Mouse (Mus musculus): Measurements from ENCODE around the gene Dph5.
"Not testable (repeated sequence)": the region's sequence is repeated elsewhere in the genome, so short reads cannot be mapped to it uniquely, and the experiment has no call there.

Gene Dph5

GRCm38 (mm10) chr3:115887427-115888309 is at the start of gene Dph5:
Gene Dph5 (plus strand): TSS chr3:115887837.
- peak; percentile 86 for DNase-seq (ENCODE audit: low spot score)

DNA sequence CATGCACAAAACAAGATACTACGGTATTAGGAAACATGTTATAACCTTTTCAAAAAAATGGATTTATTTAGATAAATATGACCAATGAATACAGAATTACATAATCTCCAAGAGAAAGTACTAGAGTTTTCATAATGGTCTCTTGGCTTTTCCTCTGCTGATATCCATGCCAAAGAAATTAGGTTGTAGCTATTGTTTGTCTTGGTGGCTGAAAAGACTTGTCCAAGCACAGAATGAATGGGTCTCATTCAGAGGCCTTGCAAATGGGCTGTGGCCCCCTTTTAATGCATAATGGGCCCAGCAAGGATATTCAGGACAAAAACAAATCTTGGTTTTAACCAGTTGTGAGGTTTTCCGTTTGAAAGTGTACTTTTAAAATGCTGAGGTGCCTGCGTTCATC is 43.1 kb upstream of the Dph5 start:
- no peak for DNase-seq (ENCODE audit: low spot score)

- no peak for DNase-seq (ENCODE audit: low spot score)
These were observed 42.5 kb upstream of the Dph5 start for GRCm38 (mm10) chr3:115845032-115845618.

DNA sequence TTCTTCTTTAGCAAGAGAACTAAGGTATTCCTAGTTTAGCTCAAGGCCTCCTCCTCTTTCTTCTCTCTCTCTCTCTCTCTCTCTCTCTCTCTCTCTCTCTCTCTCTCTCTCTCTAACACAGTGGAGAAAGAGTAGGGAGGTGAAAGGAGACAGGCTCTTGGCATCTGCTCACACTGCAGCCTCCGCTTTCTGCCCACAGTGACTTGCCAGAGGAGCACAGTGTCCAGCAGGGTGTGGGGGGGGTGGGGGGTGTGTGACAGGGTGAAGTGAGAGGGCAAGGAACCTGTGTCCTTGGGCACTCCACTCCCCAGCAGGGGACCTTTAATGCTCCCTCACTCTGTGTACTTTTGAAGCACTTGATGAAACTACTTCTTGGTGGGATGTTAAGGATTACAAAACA is 41.9 kb upstream of the Dph5 start:
- no peak for DNase-seq (ENCODE audit: low spot score)

GRCm38 (mm10) chr3:115846153-115846552 is 41.5 kb upstream of the Dph5 start:
- no peak for DNase-seq (ENCODE audit: low spot score)

GRCm38 (mm10) chr3:115848686-115849480 is 38.8 kb upstream of the Dph5 start:
- DNase-seq (ENCODE audit: low spot score) = no peak

- no peak for DNase-seq (ENCODE audit: low spot score)
These were observed 36.7 kb upstream of the Dph5 start for GRCm38 (mm10) chr3:115850946-115851345.

DNA sequence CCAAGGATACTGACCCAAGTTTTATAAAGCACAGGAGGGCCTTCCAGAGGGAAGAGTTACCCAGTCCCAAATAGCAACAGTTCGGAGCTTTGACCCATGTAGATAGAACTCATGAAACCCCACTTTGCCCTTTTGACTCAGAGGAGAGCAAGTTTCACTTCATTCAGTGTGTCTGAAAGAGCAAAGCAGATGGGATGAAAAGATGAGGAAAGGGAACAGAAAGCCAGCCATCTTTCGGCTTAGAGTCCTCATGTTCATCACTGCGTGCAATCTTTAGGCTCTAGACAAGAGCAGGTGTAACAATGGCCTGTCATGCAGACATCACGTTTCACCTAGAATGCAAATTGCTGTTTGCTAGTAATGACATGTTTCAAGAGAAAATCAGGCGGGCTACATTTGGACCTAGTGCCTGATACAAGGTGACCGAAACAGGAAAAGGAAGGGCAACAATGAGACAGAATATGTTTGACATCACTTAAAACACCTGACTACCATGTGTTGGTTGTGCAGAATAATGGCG is 32.9 kb upstream of the Dph5 start:
- no peak for DNase-seq (ENCODE audit: low spot score)

- DNase-seq (ENCODE audit: low spot score) = no peak
These were observed 32.1 kb upstream of the Dph5 start for GRCm38 (mm10) chr3:115855576-115855975.

DNA sequence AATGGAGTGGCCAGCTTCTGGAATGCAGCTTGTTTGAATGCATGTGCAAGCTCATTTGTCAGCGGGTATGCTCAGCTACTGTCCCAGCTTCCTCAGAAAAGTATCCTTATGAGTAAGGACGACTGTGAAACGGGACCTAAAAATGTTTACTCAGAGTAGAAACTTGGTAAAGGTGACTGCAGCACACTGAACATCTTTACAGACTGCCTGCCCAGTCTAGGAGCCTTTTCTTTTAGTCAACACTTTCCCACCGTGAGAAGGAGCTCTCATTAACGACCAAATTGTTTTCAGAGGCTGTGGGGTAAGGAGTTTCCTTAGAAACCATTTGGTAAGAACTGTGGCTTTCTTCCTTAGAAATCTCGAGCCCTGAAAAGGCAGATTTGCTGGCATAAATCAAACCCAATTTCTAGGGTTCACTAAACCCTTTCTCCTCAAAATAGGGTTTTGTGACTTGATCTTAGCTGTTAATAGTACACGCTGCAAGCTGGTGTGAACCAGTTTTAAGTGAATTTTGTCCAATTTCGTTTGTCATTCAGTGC is 31.1 kb upstream of the Dph5 start:
- no peak for DNase-seq (ENCODE audit: low spot score)

DNA sequence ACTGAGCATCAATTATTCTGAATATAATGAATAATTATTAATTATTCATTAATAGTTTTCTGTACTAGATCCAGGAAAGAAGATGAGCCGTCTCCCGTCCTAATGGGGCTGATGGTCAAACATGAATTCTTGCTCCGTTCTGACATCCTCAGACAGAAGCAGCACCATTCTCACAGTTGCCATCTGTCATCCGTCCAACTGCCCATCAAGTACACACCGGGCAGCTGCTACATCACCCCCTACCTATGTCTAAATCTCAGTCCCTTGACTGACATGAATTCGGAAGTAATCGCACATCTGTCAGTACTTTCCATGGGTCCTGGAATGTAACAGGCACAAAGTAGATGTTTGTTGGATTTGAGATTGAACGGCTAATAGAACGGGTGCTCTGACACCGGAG is 30.2 kb upstream of the Dph5 start:
- DNase-seq (ENCODE audit: low spot score) = no peak

GRCm38 (mm10) chr3:115858822-115859221 is 28.8 kb upstream of the Dph5 start:
- DNase-seq (ENCODE audit: low spot score) = no peak

DNA sequence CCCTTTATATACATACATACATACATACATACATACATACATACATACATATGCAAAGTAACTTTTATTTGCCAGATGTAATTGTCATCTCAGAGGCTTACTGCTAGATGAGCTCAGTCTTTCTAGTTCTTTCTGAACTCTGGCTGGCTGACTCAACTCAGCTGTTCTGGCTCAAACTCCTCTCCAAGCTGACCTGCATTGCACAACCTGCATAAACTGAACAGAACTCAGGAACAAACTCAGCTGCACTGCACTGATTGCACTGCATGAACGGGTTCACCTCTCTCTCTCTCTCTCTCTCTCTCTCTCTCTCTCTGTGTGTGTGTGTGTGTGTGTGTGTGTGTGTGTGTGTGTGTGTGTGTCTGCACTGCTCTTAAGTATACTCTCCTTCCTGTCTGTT is 26.9 kb upstream of the Dph5 start:
- not testable (repeated sequence) for DNase-seq (ENCODE audit: low spot score)

DNA sequence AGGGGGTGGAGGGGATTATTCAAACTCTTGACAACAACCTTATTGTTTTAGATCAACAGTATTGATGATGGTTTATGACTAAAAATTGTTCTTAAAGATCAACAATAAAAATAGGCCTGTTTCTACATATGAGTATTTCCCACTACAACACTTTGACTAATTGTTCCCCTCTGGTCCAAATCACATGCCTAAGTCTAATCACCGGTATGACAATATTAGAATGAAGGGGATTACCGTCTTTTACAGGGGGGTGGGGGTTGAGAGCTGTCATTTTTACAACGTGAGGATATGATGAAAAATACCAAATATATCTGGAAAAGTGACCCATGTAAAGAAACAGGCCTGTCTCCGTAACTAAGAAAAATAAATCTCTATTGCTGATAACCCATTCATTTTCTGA is 24.1 kb upstream of the Dph5 start:
- no peak for DNase-seq (ENCODE audit: low spot score)

DNA sequence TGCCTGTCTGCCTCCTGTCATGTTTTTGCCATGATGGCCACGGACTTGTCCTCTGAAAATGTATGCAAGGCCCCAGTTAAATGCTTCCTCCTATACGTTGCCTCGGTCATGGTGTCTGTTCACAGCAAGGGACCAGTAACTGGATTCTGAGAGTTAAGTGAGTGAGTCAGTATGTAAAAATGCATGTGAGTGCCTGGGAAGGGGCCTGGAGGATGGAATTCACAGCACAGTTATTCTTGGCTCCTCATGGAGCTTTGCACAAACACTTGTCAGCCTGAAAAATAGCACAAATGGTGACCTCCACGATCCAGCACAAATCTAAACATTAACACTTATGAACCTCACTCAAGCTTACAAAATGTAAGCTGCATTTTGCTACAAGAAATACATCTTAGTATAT is 20.5 kb upstream of the Dph5 start:
- no peak for DNase-seq (ENCODE audit: low spot score)

- no peak for DNase-seq (ENCODE audit: low spot score)
These were observed 19.7 kb upstream of the Dph5 start for GRCm38 (mm10) chr3:115867901-115868300.

- DNase-seq (ENCODE audit: low spot score) = no peak
These were observed 18.3 kb upstream of the Dph5 start for GRCm38 (mm10) chr3:115869360-115869759.

- no peak for DNase-seq (ENCODE audit: low spot score)
These were observed 12.1 kb upstream of the Dph5 start for GRCm38 (mm10) chr3:115875551-115875950.

DNA sequence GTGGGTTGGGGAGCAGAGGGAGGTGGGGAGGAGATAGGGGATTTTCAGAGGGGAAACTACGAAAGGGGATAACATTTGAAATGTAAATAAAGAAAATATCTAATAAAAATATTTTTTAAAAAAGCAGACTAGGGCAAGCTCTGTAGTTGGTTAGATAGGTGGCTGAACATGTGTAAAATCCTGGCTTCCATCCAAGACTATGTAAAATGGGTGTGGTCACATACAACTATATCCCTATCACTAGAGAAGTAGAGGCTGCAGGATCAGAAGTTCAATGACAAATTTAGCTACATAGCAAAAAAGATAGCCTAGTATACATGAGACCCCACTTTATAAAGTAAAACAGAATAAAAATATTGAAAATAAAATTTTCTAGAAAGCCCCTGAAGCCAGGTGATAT is 10.5 kb upstream of the Dph5 start:
- DNase-seq (ENCODE audit: low spot score) = no peak

DNA sequence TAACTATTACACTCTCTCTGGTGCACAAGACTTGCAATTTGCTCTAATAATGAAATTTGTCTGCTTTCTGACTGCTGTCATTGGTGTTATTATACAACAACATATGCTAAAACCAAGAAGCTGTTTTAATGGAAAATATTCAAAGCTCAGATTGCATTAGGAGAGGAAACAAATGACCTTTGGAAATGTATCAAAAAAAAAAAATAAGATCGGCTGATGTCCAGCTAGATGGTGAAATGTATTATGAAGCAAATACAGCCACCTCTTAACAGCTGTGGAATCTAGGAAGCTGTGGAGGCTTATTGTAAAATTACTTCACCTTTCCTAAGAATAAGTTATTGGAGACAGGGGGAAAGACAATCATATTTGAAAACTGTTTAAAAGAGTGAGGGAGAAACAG is 3.6 kb upstream of the Dph5 start:
- no peak for DNase-seq (ENCODE audit: low spot score)

GRCm38 (mm10) chr3:115888310-115889106 is 871 bp downstream of the Dph5 start:
- no peak for DNase-seq (ENCODE audit: low spot score)

DNA sequence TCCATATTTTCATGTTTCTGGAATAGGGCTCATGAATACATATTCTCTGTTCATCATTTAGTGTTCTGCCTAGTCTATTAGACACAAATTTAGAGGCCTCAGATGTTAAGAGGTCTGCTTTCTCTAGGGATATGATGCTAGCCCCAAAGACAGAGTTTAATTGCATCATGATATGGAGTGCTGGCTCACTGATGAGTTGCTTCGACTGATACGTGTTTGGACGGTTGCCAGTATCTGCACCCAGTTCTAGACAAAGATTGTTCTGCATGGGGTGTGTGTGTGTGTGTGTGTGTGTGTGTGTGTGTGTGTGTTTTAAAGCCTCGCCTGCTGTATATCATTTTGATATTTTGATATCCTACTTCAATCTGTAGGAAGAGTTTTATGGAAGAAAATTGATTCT is 4.7 kb downstream of the Dph5 start:
- no peak for DNase-seq (ENCODE audit: low spot score)
